Mouse (Mus musculus): ENCODE data around the gene Vasn. TPM values are rescaled to one million over a fixed set of nuclear protein-coding genes. Genes with fewer than 3 reads are reported as not detected.

Gene Vasn
- polyA plus RNA-seq, 1 experiment from 2014 or later: 17.5 TPM

- Histone ChIP-seq H3K4me1 (ENCODE audit: control insufficient read depth, insufficient read depth, low read length) (peaks cover 47% of the 10 kb centered on the region), H3K27ac (ENCODE audit: low read length) (peak overlapping the region; percentile 93), H3K27me3 (ENCODE audit: control insufficient read depth, insufficient read depth, low read length) (no peaks in the 10 kb centered on the region), H3K4me3 (ENCODE audit: low read depth, low read length) (peak overlapping the region; percentile 72), H3K9me3 (ENCODE audit: control insufficient read depth, low read depth, low read length) (no peaks in the 10 kb centered on the region), H3K4me2 (replicated peaks; ENCODE audit: low read depth, low read length) (peak overlapping the region; percentile 52), H3K9ac (replicated peaks; ENCODE audit: low read depth, low read length) (0 out of 2 replicates have a peak overlapping the region, but pooled peaks have one; percentile 3), H3K36me3 (ENCODE audit: control insufficient read depth, insufficient read depth, low read length) (no peaks in the 10 kb centered on the region; the same call in 1 of the 2 replicates)
- WGBS: 14% methylated on average over 13 of the region's 13 CpGs
- peak; percentile 68 for ATAC-seq (ENCODE audit: insufficient number of reproducible peaks, insufficient read depth, low FRiP score, low read depth)
Observed at GRCm38 (mm10) chr16:4642190-4642589, 2.4 kb downstream of the Vasn start.

- Histone ChIP-seq H3K9ac (replicated peaks; ENCODE audit: low read depth, low read length) (no peak overlapping the region), H3K4me1 (ENCODE audit: control insufficient read depth, insufficient read depth, low read length) (peaks cover 54% of the 10 kb centered on the region)
Observed at GRCm38 (mm10) chr16:4642937-4643336, 3.2 kb downstream of the Vasn start.

GRCm38 (mm10) chr16:4643670-4644419 is 4.1 kb downstream of the Vasn start:
- Histone ChIP-seq H3K4me1 (ENCODE audit: control insufficient read depth, insufficient read depth, low read length) (peaks cover 55% of the 10 kb centered on the region), H3K27ac (ENCODE audit: low read length) (no peak overlapping the region), H3K36me3 (ENCODE audit: control insufficient read depth, insufficient read depth, low read length) (peaks cover 12% of the 10 kb centered on the region; the same call in 1 of the 2 replicates), H3K9ac (replicated peaks; ENCODE audit: low read depth, low read length) (no peak overlapping the region), H3K4me2 (replicated peaks; ENCODE audit: low read depth, low read length) (no peak overlapping the region), H3K4me3 (ENCODE audit: low read depth, low read length) (no peak overlapping the region), H3K9me3 (ENCODE audit: control insufficient read depth, low read depth, low read length) (no peaks in the 10 kb centered on the region), H3K27me3 (ENCODE audit: control insufficient read depth, insufficient read depth, low read length) (no peaks in the 10 kb centered on the region)
- 64% methylated on average over 11 of the region's 11 CpGs for WGBS
- ATAC-seq (ENCODE audit: insufficient number of reproducible peaks, insufficient read depth, low FRiP score, low read depth): no peak

More at GRCm38 (mm10) chr16:4642937-4643336, 3.2 kb downstream of the Vasn start:
- Histone ChIP-seq H3K27ac (ENCODE audit: low read length) (peak overlapping the region; percentile 93), H3K4me3 (ENCODE audit: low read depth, low read length) (peak overlapping the region; percentile 72; the same call in 1 of the 2 replicates), H3K9me3 (ENCODE audit: control insufficient read depth, low read depth, low read length) (no peaks in the 10 kb centered on the region), H3K27me3 (ENCODE audit: control insufficient read depth, insufficient read depth, low read length) (no peaks in the 10 kb centered on the region), H3K36me3 (ENCODE audit: control insufficient read depth, insufficient read depth, low read length) (peaks cover 3% of the 10 kb centered on the region; the same call in 1 of the 2 replicates), H3K4me2 (replicated peaks; ENCODE audit: low read depth, low read length) (peak overlapping the region; percentile 52)
- no peak for ATAC-seq (ENCODE audit: insufficient number of reproducible peaks, insufficient read depth, low FRiP score, low read depth)
- WGBS: 77% methylated on average over 6 of the region's 6 CpGs

- 76% methylated on average over 4 of the region's 4 CpGs for WGBS
- H3K9me3 ChIP-seq (ENCODE audit: control insufficient read depth, low read depth, low read length): no peaks in the 10 kb centered on the region
- peaks cover 52% of the 10 kb centered on the region for H3K4me1 ChIP-seq (ENCODE audit: control insufficient read depth, insufficient read depth, low read length)
- no peak for ATAC-seq (ENCODE audit: insufficient number of reproducible peaks, insufficient read depth, low FRiP score, low read depth)
- H3K4me3 ChIP-seq (ENCODE audit: low read depth, low read length): no peak overlapping the region
- H3K9ac ChIP-seq (replicated peaks; ENCODE audit: low read depth, low read length): no peak overlapping the region
- no peaks in the 10 kb centered on the region for H3K27me3 ChIP-seq (ENCODE audit: control insufficient read depth, insufficient read depth, low read length)
- no peak overlapping the region for H3K27ac ChIP-seq (ENCODE audit: low read length)
- H3K4me2 ChIP-seq (replicated peaks; ENCODE audit: low read depth, low read length): no peak overlapping the region
- H3K36me3 ChIP-seq (ENCODE audit: control insufficient read depth, insufficient read depth, low read length): peaks cover 33% of the 10 kb centered on the region
Observed at GRCm38 (mm10) chr16:4645867-4646266, 6.1 kb downstream of the Vasn start.

- no peak for ATAC-seq (ENCODE audit: insufficient number of reproducible peaks, insufficient read depth, low FRiP score, low read depth)
- H3K9ac ChIP-seq (replicated peaks; ENCODE audit: low read depth, low read length): no peak overlapping the region
- peaks cover 44% of the 10 kb centered on the region for H3K4me1 ChIP-seq (ENCODE audit: control insufficient read depth, insufficient read depth, low read length)
- no peak overlapping the region for H3K4me3 ChIP-seq (ENCODE audit: low read depth, low read length)
- WGBS: 59% methylated on average over 4 of the region's 4 CpGs
- peak overlapping the region; percentile 61; the same call in 1 of the 2 replicates for H3K27ac ChIP-seq (ENCODE audit: low read length)
- H3K27me3 ChIP-seq (ENCODE audit: control insufficient read depth, insufficient read depth, low read length): no peaks in the 10 kb centered on the region
- H3K36me3 ChIP-seq (ENCODE audit: control insufficient read depth, insufficient read depth, low read length): peaks cover 36% of the 10 kb centered on the region
- H3K4me2 ChIP-seq (replicated peaks; ENCODE audit: low read depth, low read length): no peak overlapping the region
- no peaks in the 10 kb centered on the region for H3K9me3 ChIP-seq (ENCODE audit: control insufficient read depth, low read depth, low read length)
Observed at GRCm38 (mm10) chr16:4646831-4647230, 7.1 kb downstream of the Vasn start.

- Histone ChIP-seq H3K4me3 (ENCODE audit: low read depth, low read length) (no peak overlapping the region), H3K27me3 (ENCODE audit: control insufficient read depth, insufficient read depth, low read length) (no peaks in the 10 kb centered on the region), H3K27ac (ENCODE audit: low read length) (peak overlapping the region; percentile 61; the same call in 1 of the 2 replicates), H3K4me2 (replicated peaks; ENCODE audit: low read depth, low read length) (no peak overlapping the region), H3K9me3 (ENCODE audit: control insufficient read depth, low read depth, low read length) (no peaks in the 10 kb centered on the region), H3K36me3 (ENCODE audit: control insufficient read depth, insufficient read depth, low read length) (peaks cover 36% of the 10 kb centered on the region), H3K4me1 (ENCODE audit: control insufficient read depth, insufficient read depth, low read length) (peaks cover 35% of the 10 kb centered on the region), H3K9ac (replicated peaks; ENCODE audit: low read depth, low read length) (no peak overlapping the region)
- WGBS: 65% methylated on average over 13 of the region's 13 CpGs
- ATAC-seq (ENCODE audit: insufficient number of reproducible peaks, insufficient read depth, low FRiP score, low read depth): no peak
Observed at GRCm38 (mm10) chr16:4647651-4648141, 8.0 kb downstream of the Vasn start.

GRCm38 (mm10) chr16:4648416-4649023 is 8.8 kb downstream of the Vasn start:
- 88% methylated on average over 28 of the region's 28 CpGs for WGBS
- no peaks in the 10 kb centered on the region for H3K9me3 ChIP-seq (ENCODE audit: control insufficient read depth, low read depth, low read length)
- ATAC-seq (ENCODE audit: insufficient number of reproducible peaks, insufficient read depth, low FRiP score, low read depth): no peak
- peaks cover 27% of the 10 kb centered on the region for H3K4me1 ChIP-seq (ENCODE audit: control insufficient read depth, insufficient read depth, low read length)
- H3K4me2 ChIP-seq (replicated peaks; ENCODE audit: low read depth, low read length): no peak overlapping the region
- H3K27ac ChIP-seq (ENCODE audit: low read length): no peak overlapping the region
- no peaks in the 10 kb centered on the region for H3K27me3 ChIP-seq (ENCODE audit: control insufficient read depth, insufficient read depth, low read length)
- no peak overlapping the region for H3K4me3 ChIP-seq (ENCODE audit: low read depth, low read length)
- no peak overlapping the region for H3K9ac ChIP-seq (replicated peaks; ENCODE audit: low read depth, low read length)
- peaks cover 36% of the 10 kb centered on the region for H3K36me3 ChIP-seq (ENCODE audit: control insufficient read depth, insufficient read depth, low read length)

GRCm38 (mm10) chr16:4649211-4649610 is 9.5 kb downstream of the Vasn start:
- Histone ChIP-seq H3K4me3 (ENCODE audit: low read depth, low read length) (no peak overlapping the region), H3K27ac (ENCODE audit: low read length) (no peak overlapping the region), H3K36me3 (ENCODE audit: control insufficient read depth, insufficient read depth, low read length) (peaks cover 40% of the 10 kb centered on the region), H3K4me1 (ENCODE audit: control insufficient read depth, insufficient read depth, low read length) (peaks cover 20% of the 10 kb centered on the region), H3K9me3 (ENCODE audit: control insufficient read depth, low read depth, low read length) (no peaks in the 10 kb centered on the region), H3K4me2 (replicated peaks; ENCODE audit: low read depth, low read length) (no peak overlapping the region), H3K9ac (replicated peaks; ENCODE audit: low read depth, low read length) (no peak overlapping the region), H3K27me3 (ENCODE audit: control insufficient read depth, insufficient read depth, low read length) (no peaks in the 10 kb centered on the region)
- ATAC-seq (ENCODE audit: insufficient number of reproducible peaks, insufficient read depth, low FRiP score, low read depth): no peak
- WGBS: 86% methylated on average over 5 of the region's 5 CpGs

Data from stomach, embryonic 14.5 days (tissue).